Mouse (Mus musculus): ENCODE data around the gene Slc39a2. TPM values are rescaled to one million over a fixed set of nuclear protein-coding genes. Genes with fewer than 3 reads are reported as not detected.

Slc39a2 gene
- polyA plus RNA-seq, 1 experiment from 2014 or later: 1.1 TPM

GRCm38 (mm10) chr14:51915030-51915429 is 22.3 kb downstream of the Slc39a2 start:
- Histone ChIP-seq H3K4me3 (ENCODE audit: low read depth, low read length) (no peak overlapping the region), H3K36me3 (ENCODE audit: control insufficient read depth, insufficient read depth, low read length) (0 out of 2 replicates have a peak, but pooled peaks cover under 1% of the 10 kb centered on the region), H3K4me1 (replicated peaks; ENCODE audit: control insufficient read depth, insufficient read depth) (peaks cover 4% of the 10 kb centered on the region; the same call in 1 of the 2 replicates), H3K27me3 (ENCODE audit: control insufficient read depth, insufficient read depth, low read length) (no peaks in the 10 kb centered on the region), H3K4me2 (replicated peaks; ENCODE audit: low read depth) (no peak overlapping the region), H3K9me3 (ENCODE audit: control insufficient read depth, low read length) (no peaks in the 10 kb centered on the region), H3K27ac (replicated peaks) (peak overlapping the region; percentile 95), H3K9ac (ENCODE audit: low read length) (no peak overlapping the region)
- DNase-seq (ENCODE audit: low spot score) (no peak), ATAC-seq (ENCODE audit: low FRiP score, low TSS enrichment) (no peak)
- TF ChIP-seq CTCF (IDR thresholded peaks at IDR 0.05; ENCODE audit: low read depth) (no peak), EP300 (optimal IDR thresholded peaks at IDR 0.05) (no peak)
- WGBS: 5% methylated on average over 3 of the region's 3 CpGs

GRCm38 (mm10) chr14:51916539-51916938 is 23.9 kb downstream of the Slc39a2 start:
- H3K27ac ChIP-seq (replicated peaks): no peak overlapping the region
- TF ChIP-seq CTCF (IDR thresholded peaks at IDR 0.05; ENCODE audit: low read depth): no peak
- no peak for TF ChIP-seq EP300 (optimal IDR thresholded peaks at IDR 0.05)
- ATAC-seq (ENCODE audit: low FRiP score, low TSS enrichment): no peak
- H3K9ac ChIP-seq (ENCODE audit: low read length): no peak overlapping the region
- H3K4me3 ChIP-seq (ENCODE audit: low read depth, low read length): no peak overlapping the region
- H3K4me1 ChIP-seq (replicated peaks; ENCODE audit: control insufficient read depth, insufficient read depth): peaks cover 4% of the 10 kb centered on the region; the same call in 1 of the 2 replicates
- H3K27me3 ChIP-seq (ENCODE audit: control insufficient read depth, insufficient read depth, low read length): no peaks in the 10 kb centered on the region
- no peak for DNase-seq (ENCODE audit: low spot score)
- no peaks in the 10 kb centered on the region for H3K9me3 ChIP-seq (ENCODE audit: control insufficient read depth, low read length)
- H3K36me3 ChIP-seq (ENCODE audit: control insufficient read depth, insufficient read depth, low read length): no peaks in the 10 kb centered on the region
- no peak overlapping the region for H3K4me2 ChIP-seq (replicated peaks; ENCODE audit: low read depth)
- WGBS: 86% methylated on average over 4 of the region's 4 CpGs

- Histone ChIP-seq H3K27ac (replicated peaks) (no peak within 1 kb of the TSS), H3K9me3 (ENCODE audit: control insufficient read depth, low read length) (no peaks in the 10 kb centered on the region), H3K4me2 (replicated peaks; ENCODE audit: low read depth) (no peak within 1 kb of the TSS), H3K4me1 (replicated peaks; ENCODE audit: control insufficient read depth, insufficient read depth) (peaks cover 18% of the 10 kb centered on the region), H3K4me3 (ENCODE audit: low read depth, low read length) (no peak within 1 kb of the TSS), H3K27me3 (ENCODE audit: control insufficient read depth, insufficient read depth, low read length) (no peaks in the 10 kb centered on the region), H3K9ac (ENCODE audit: low read length) (no peak within 1 kb of the TSS), H3K36me3 (ENCODE audit: control insufficient read depth, insufficient read depth, low read length) (no peaks in the 10 kb centered on the region)
- DNase-seq (ENCODE audit: low spot score): no peak
- no peak for ATAC-seq (ENCODE audit: low FRiP score, low TSS enrichment)
- TF ChIP-seq CTCF (IDR thresholded peaks at IDR 0.05; ENCODE audit: low read depth): no peak
- no peak for TF ChIP-seq EP300 (optimal IDR thresholded peaks at IDR 0.05)
- WGBS: 91% methylated on average over 4 of the region's 4 CpGs
These were observed 25.4 kb downstream of the Slc39a2 start, which contains the start of gene Tppp2 for GRCm38 (mm10) chr14:51918125-51918524. TSS of gene Tppp2 (plus strand) at chr14:51918425.

DNA sequence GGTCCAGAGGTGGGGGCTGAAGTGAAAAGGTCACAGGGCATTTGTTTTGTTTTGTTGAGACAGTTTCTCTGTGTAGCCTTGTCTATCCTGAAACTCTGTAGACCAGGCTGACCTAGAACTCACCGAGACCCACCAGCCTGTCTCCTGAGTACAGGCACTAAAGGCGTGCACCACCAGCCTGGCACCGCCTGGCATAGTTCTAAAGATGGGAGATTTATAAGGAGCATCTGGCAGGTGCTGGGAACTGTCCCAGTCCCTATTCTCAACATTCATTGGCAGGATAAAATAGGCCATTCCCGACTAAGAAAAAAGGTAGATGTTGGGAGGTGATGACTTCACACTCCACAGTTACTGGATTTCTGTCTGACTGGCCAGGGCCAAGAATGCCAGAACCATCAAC is 26.3 kb downstream of the Slc39a2 start:
- DNase-seq (ENCODE audit: low spot score): no peak
- H3K9ac ChIP-seq (ENCODE audit: low read length): no peak overlapping the region
- H3K4me1 ChIP-seq (replicated peaks; ENCODE audit: control insufficient read depth, insufficient read depth): peaks cover 18% of the 10 kb centered on the region
- TF ChIP-seq EP300 (optimal IDR thresholded peaks at IDR 0.05): no peak
- no peak for TF ChIP-seq CTCF (IDR thresholded peaks at IDR 0.05; ENCODE audit: low read depth)
- H3K36me3 ChIP-seq (ENCODE audit: control insufficient read depth, insufficient read depth, low read length): no peaks in the 10 kb centered on the region
- no peak overlapping the region for H3K27ac ChIP-seq (replicated peaks)
- H3K4me2 ChIP-seq (replicated peaks; ENCODE audit: low read depth): no peak overlapping the region
- 78% methylated on average over 4 of the region's 4 CpGs for WGBS
- ATAC-seq (ENCODE audit: low FRiP score, low TSS enrichment): no peak
- no peaks in the 10 kb centered on the region for H3K9me3 ChIP-seq (ENCODE audit: control insufficient read depth, low read length)
- no peaks in the 10 kb centered on the region for H3K27me3 ChIP-seq (ENCODE audit: control insufficient read depth, insufficient read depth, low read length)
- H3K4me3 ChIP-seq (ENCODE audit: low read depth, low read length): no peak overlapping the region

DNA sequence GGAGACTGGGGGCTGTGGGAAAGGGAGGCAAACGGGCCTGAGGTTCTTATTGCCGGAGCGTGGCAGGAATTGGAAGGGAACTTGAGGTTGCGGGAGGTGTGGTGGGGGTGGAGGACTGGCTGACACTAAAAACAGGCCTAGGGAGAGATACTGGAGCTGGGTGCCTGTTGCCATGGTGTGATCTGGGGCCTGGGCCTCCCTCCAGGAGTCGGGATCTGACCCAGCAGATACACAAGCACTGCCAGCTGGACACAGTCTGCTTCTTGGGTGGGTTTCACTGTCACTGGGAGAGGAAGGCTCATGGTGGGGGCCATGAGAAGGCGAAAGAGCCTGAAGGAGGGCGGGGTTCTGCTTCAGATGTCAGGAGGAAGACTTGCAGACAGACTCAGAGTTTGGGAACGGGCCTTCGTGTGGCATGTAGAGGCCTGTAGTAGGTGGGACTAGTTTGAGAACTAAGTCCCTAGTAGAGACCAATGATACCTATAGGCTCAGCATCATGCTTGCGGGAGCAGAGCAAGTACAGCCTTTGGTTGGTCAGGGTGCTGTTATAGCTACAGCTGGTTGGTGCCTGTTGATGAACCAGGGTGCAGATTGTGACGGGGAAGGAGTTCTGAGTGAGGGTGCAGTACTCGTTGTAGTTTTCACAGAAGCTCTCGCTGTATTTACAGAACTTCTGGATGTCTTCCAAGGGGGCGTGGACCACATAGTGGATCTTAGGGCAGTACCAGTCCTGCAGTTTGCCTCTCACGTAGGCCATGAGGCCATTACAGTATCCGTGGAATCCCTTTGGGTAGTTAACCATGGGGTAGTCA is 29.3 kb downstream of the Slc39a2 start:
- Histone ChIP-seq H3K4me1 (replicated peaks; ENCODE audit: control insufficient read depth, insufficient read depth) (peaks cover 14% of the 10 kb centered on the region), H3K9ac (ENCODE audit: low read length) (no peak overlapping the region), H3K9me3 (ENCODE audit: control insufficient read depth, low read length) (no peaks in the 10 kb centered on the region), H3K36me3 (ENCODE audit: control insufficient read depth, insufficient read depth, low read length) (no peaks in the 10 kb centered on the region), H3K4me3 (ENCODE audit: low read depth, low read length) (no peak overlapping the region), H3K27me3 (ENCODE audit: control insufficient read depth, insufficient read depth, low read length) (no peaks in the 10 kb centered on the region), H3K4me2 (replicated peaks; ENCODE audit: low read depth) (no peak overlapping the region), H3K27ac (replicated peaks) (peak overlapping the region; percentile 81)
- peak; percentile 37 for DNase-seq (ENCODE audit: low spot score)
- ATAC-seq (ENCODE audit: low FRiP score, low TSS enrichment): peak; percentile 74; the same call in 1 of the 2 replicates
- 32% methylated on average over 16 of the region's 16 CpGs for WGBS
- TF ChIP-seq EP300 (optimal IDR thresholded peaks at IDR 0.05) (no peak), CTCF (IDR thresholded peaks at IDR 0.05; ENCODE audit: low read depth) (no peak)

GRCm38 (mm10) chr14:51922571-51922865 is 29.8 kb downstream of the Slc39a2 start, which contains the start of gene Rnase13:
TSS of gene Rnase13 (minus strand) at chr14:51922773.
- H3K9me3 ChIP-seq (ENCODE audit: control insufficient read depth, low read length): no peaks in the 10 kb centered on the region
- H3K4me3 ChIP-seq (ENCODE audit: low read depth, low read length): no peak within 1 kb of the TSS
- DNase-seq (ENCODE audit: low spot score): no peak
- H3K36me3 ChIP-seq (ENCODE audit: control insufficient read depth, insufficient read depth, low read length): no peaks in the 10 kb centered on the region
- no peak within 1 kb of the TSS for H3K9ac ChIP-seq (ENCODE audit: low read length)
- no peak for ATAC-seq (ENCODE audit: low FRiP score, low TSS enrichment)
- 80% methylated on average over 7 of the region's 7 CpGs for WGBS
- TF ChIP-seq EP300 (optimal IDR thresholded peaks at IDR 0.05) (no peak), CTCF (IDR thresholded peaks at IDR 0.05; ENCODE audit: low read depth) (no peak)
- peak within 1 kb of the TSS; percentile 81 for H3K27ac ChIP-seq (replicated peaks)
- no peak within 1 kb of the TSS for H3K4me2 ChIP-seq (replicated peaks; ENCODE audit: low read depth)
- H3K4me1 ChIP-seq (replicated peaks; ENCODE audit: control insufficient read depth, insufficient read depth): peaks cover 14% of the 10 kb centered on the region
- H3K27me3 ChIP-seq (ENCODE audit: control insufficient read depth, insufficient read depth, low read length): no peaks in the 10 kb centered on the region
